In genomic region chr3:92764965-92765364, GRCm38 (mm10) we compare ENCODE assay signal across 46 mouse cellular contexts. TPM values are rescaled to one million over a fixed set of nuclear protein-coding genes. Genes with fewer than 3 reads are reported as not detected.
"Had no signal": no experiment of that assay in that cellular context is flagged by ENCODE, and none has a peak within 500 bp of the region (broad histone marks: within the 10 kb centered on the region; RNA-seq: fewer than 3 reads in every experiment).

Gene Lce1h (minus strand): TSS chr3:92765065.

- H3K4me1 ChIP-seq: limb, embryonic 10.5 days; limb, embryonic 12.5 days; limb, embryonic 13.5 days; limb, embryonic 15.5 days; liver, embryonic 12.5 days; liver, embryonic 13.5 days; liver, embryonic 15.5 days; lung, embryonic 15.5 days; megakaryocyte, embryonic 14.5 days; midbrain, embryonic 10.5 days; midbrain, embryonic 12.5 days; midbrain, embryonic 13.5 days; midbrain, embryonic 15.5 days had no signal

- H3K36me3 ChIP-seq: limb, embryonic 10.5 days; limb, embryonic 12.5 days; limb, embryonic 13.5 days; limb, embryonic 15.5 days; liver, embryonic 12.5 days; liver, embryonic 13.5 days; liver, embryonic 15.5 days; lung, embryonic 15.5 days; midbrain, embryonic 10.5 days; midbrain, embryonic 12.5 days; midbrain, embryonic 13.5 days; midbrain, embryonic 15.5 days had no signal

- H3K4me2 ChIP-seq: limb, embryonic 12.5 days; limb, embryonic 13.5 days; limb, embryonic 15.5 days; liver, embryonic 11.5 days; liver, embryonic 12.5 days; liver, embryonic 13.5 days; liver, embryonic 15.5 days; lung, embryonic 14.5 days; lung, embryonic 15.5 days; midbrain, embryonic 11.5 days; midbrain, embryonic 12.5 days; midbrain, embryonic 13.5 days; midbrain, embryonic 15.5 days had no signal

- H3K27me3 ChIP-seq: limb, embryonic 12.5 days; limb, embryonic 13.5 days; limb, embryonic 15.5 days; liver, embryonic 12.5 days; liver, embryonic 13.5 days; liver, embryonic 15.5 days; lung, embryonic 15.5 days; megakaryocyte, embryonic 14.5 days; midbrain, embryonic 12.5 days; midbrain, embryonic 13.5 days; midbrain, embryonic 15.5 days had no signal

- H3K27ac ChIP-seq: left cerebral cortex, adult 2 months; limb, embryonic 10.5 days; limb, embryonic 12.5 days; limb, embryonic 13.5 days; limb, embryonic 15.5 days; liver, embryonic 12.5 days; liver, embryonic 13.5 days; liver, embryonic 14.5 days; liver, embryonic 15.5 days; lung, embryonic 15.5 days; macrophage; midbrain, embryonic 10.5 days; midbrain, embryonic 12.5 days; midbrain, embryonic 13.5 days; midbrain, embryonic 15.5 days had no signal

- ATAC-seq: liver, embryonic 12.5 days; liver, postnatal 0 days; lung, postnatal 0 days; midbrain, embryonic 13.5 days; midbrain, embryonic 15.5 days; midbrain, embryonic 16.5 days had no signal

- DNase-seq: left cerebral cortex, postnatal 4 days; liver; liver, embryonic 13.5 days; liver, postnatal 0 days; lung, adult 18-20 months; lung, embryonic 14.5 days; lung, postnatal 10 days; lung, postnatal 36 days; lung, postnatal 4 days; midbrain, embryonic 14.5 days had no signal

- H3K9ac ChIP-seq: limb, embryonic 12.5 days; limb, embryonic 13.5 days; limb, embryonic 15.5 days; liver, embryonic 12.5 days; liver, embryonic 13.5 days; liver, embryonic 14.5 days; liver, embryonic 15.5 days; liver, postnatal 0 days; lung, embryonic 14.5 days; lung, embryonic 15.5 days; midbrain, embryonic 12.5 days; midbrain, embryonic 13.5 days; midbrain, embryonic 15.5 days had no signal

- H3K4me3 ChIP-seq: left cerebral cortex, adult 2 months; limb, embryonic 10.5 days; limb, embryonic 12.5 days; limb, embryonic 13.5 days; limb, embryonic 15.5 days; liver, embryonic 12.5 days; liver, embryonic 13.5 days; liver, embryonic 15.5 days; lung, embryonic 15.5 days; megakaryocyte, embryonic 14.5 days; midbrain, embryonic 10.5 days; midbrain, embryonic 12.5 days; midbrain, embryonic 13.5 days; midbrain, embryonic 15.5 days; myocyte had no signal

- H3K9me3 ChIP-seq: limb, embryonic 10.5 days; limb, embryonic 12.5 days; limb, embryonic 13.5 days; limb, embryonic 15.5 days; liver, embryonic 12.5 days; liver, embryonic 13.5 days; liver, embryonic 15.5 days; lung, embryonic 15.5 days; megakaryocyte, embryonic 14.5 days; midbrain, embryonic 10.5 days; midbrain, embryonic 12.5 days; midbrain, embryonic 13.5 days; midbrain, embryonic 15.5 days had no signal

RNA-seq across cellular contexts. Expression of gene Lce1h, which starts in this region (rescaled TPM):
- total RNA-seq: left cerebral cortex, adult 18-20 months; left cerebral cortex, adult 2 months; left cerebral cortex, adult 8-10 months; left cerebral cortex, postnatal 10 days; left cerebral cortex, postnatal 25 days; left cerebral cortex, postnatal 36 days; left cerebral cortex, postnatal 4 days; liver, adult 2 months; megakaryocyte progenitor cell, adult 5-6 weeks; megakaryocyte, adult 5-6 weeks; megakaryocyte-erythroid progenitor cell, adult 5-6 weeks; midbrain, postnatal 0 days; monocyte, adult 5-6 weeks had no signal
- polyA plus RNA-seq: limb, embryonic 10.5 days; limb, embryonic 11.5 days; limb, embryonic 12.5 days; limb, embryonic 13.5 days; limb, embryonic 14.5 days; liver, adult 2 months; liver, embryonic 11.5 days; liver, embryonic 12.5 days; liver, embryonic 13.5 days; liver, embryonic 14.5 days; liver, embryonic 15.5 days; liver, embryonic 16.5 days; liver, postnatal 0 days; lung, embryonic 14.5 days; lung, embryonic 15.5 days; lung, embryonic 16.5 days; lung, postnatal 0 days; macrophage; midbrain, embryonic 10.5 days; midbrain, embryonic 11.5 days; midbrain, embryonic 12.5 days; midbrain, embryonic 13.5 days; midbrain, embryonic 14.5 days; midbrain, embryonic 15.5 days; midbrain, embryonic 16.5 days; midbrain, postnatal 0 days; myocyte; neural tube, embryonic 11.5 days had no signal
